Mouse (Mus musculus) left cerebral cortex, adult 18-20 months (tissue): Measurements from ENCODE around the gene Agmo. TPM values are rescaled to one million over a fixed set of nuclear protein-coding genes. Genes with fewer than 3 reads are reported as not detected.

ENCODE experiments used
- DNase-seq, 2 experiments: peaks; one replicate each; pipeline ENCODE4 v3.0.0; 2021 to 2022; ENCODE audit warnings: low spot score in 2 of 2, mixed read lengths in 1 of 2
- total RNA-seq, 2 experiments: library from RNA; stranded (reverse); gene quantifications; 2 replicates each; pipeline ENCODE4 v1.2.3; 2021

Gene Agmo
- total RNA-seq, 2 experiments from 2014 or later: 4.5 to 5.5 TPM

DNA sequence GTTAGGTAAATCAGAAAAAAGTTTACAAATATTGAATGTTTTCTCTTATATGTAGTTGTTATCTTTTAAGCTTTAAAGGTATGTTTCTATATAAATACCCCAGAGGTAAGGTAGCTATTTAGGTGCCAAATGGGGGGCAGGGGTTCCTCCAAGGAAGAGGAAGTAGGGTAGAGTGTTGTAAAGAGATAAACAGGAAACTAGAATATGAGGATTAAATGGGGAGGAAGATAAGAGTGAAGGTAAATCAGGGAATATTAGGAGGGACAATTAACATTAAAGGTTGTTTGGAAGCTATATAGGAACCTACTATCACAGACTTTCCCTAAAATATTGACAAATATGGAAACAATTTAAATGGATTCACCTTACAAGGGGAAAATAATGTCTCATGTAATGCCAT, 382.6 kb downstream of the Agmo start:
- DNase-seq: no peak

Other genes starting within 250 kb of the Agmo start
- gene Meox2, start 133.1 kb upstream of the Agmo start, total RNA-seq: not detected